Mouse (Mus musculus): Measurements from ENCODE around the gene Map2k2. TPM values are rescaled to one million over a fixed set of nuclear protein-coding genes. Genes with fewer than 3 reads are reported as not detected.

Gene Map2k2
- total and polyA plus RNA-seq, 2 experiments from 2014 or later = 204 to 309 TPM

GRCm38 (mm10) chr10:81080008-81080655, 25.6 kb upstream of the Map2k2 start:
- Histone ChIP-seq H3K4me2 (ENCODE audit: low read depth, low read length) (no peak overlapping the region), H3K27me3 (ENCODE audit: insufficient read depth, low read length) (no peaks in the 10 kb centered on the region), H3K27ac (no peak overlapping the region), H3K4me3 (ENCODE audit: low read length) (no peak overlapping the region), H3K4me1 (ENCODE audit: insufficient read depth, low read length) (no peaks in the 10 kb centered on the region), H3K9me3 (ENCODE audit: low read length) (no peaks in the 10 kb centered on the region), H3K9ac (replicated peaks; ENCODE audit: low read length) (no peak overlapping the region), H3K36me3 (ENCODE audit: insufficient read depth, low read length) (peaks cover 42% of the 10 kb centered on the region)
- ATAC-seq = no peak
- no peak for DNase-seq (ENCODE audit: low spot score)
- TF ChIP-seq CTCF (IDR thresholded peaks at IDR 0.05; ENCODE audit: low read depth) = no peak
- WGBS = 85% methylated on average over 31 of the region's 31 CpGs

- Histone ChIP-seq H3K4me1 (ENCODE audit: insufficient read depth, low read length) (no peaks in the 10 kb centered on the region), H3K27ac (no peak overlapping the region), H3K9me3 (ENCODE audit: low read length) (no peaks in the 10 kb centered on the region), H3K4me3 (ENCODE audit: low read length) (no peak overlapping the region), H3K4me2 (ENCODE audit: low read depth, low read length) (no peak overlapping the region), H3K27me3 (ENCODE audit: insufficient read depth, low read length) (no peaks in the 10 kb centered on the region), H3K9ac (replicated peaks; ENCODE audit: low read length) (no peak overlapping the region), H3K36me3 (ENCODE audit: insufficient read depth, low read length) (peaks cover 36% of the 10 kb centered on the region)
- peak; percentile 79 for DNase-seq (ENCODE audit: low spot score)
- WGBS = 82% methylated on average over 7 of the region's 7 CpGs
- ATAC-seq = peak; percentile 46; the same call in 1 of the 2 replicates
- TF ChIP-seq CTCF (IDR thresholded peaks at IDR 0.05; ENCODE audit: low read depth) = peak; percentile 85
These were observed 23.4 kb upstream of the Map2k2 start for GRCm38 (mm10) chr10:81082168-81082960.

- Histone ChIP-seq H3K27ac (no peak overlapping the region), H3K4me1 (ENCODE audit: insufficient read depth, low read length) (0 out of 2 replicates have a peak, but pooled peaks cover 3% of the 10 kb centered on the region), H3K9me3 (ENCODE audit: low read length) (no peaks in the 10 kb centered on the region), H3K27me3 (ENCODE audit: insufficient read depth, low read length) (no peaks in the 10 kb centered on the region), H3K9ac (replicated peaks; ENCODE audit: low read length) (no peak overlapping the region), H3K36me3 (ENCODE audit: insufficient read depth, low read length) (peaks cover 2% of the 10 kb centered on the region; the same call in 1 of the 2 replicates), H3K4me3 (ENCODE audit: low read length) (no peak overlapping the region), H3K4me2 (ENCODE audit: low read depth, low read length) (no peak overlapping the region)
- DNase-seq (ENCODE audit: low spot score) (no peak), ATAC-seq (no peak)
- 50% methylated on average over 2 of the region's 2 CpGs for WGBS
- peak; percentile 42; the same call in 1 of the 2 replicates for TF ChIP-seq CTCF (IDR thresholded peaks at IDR 0.05; ENCODE audit: low read depth)
These were observed 18.7 kb upstream of the Map2k2 start for GRCm38 (mm10) chr10:81087021-81087420.

GRCm38 (mm10) chr10:81089216-81089615, 16.5 kb upstream of the Map2k2 start:
- no peaks in the 10 kb centered on the region for H3K9me3 ChIP-seq (ENCODE audit: low read length)
- no peak overlapping the region for H3K4me3 ChIP-seq (ENCODE audit: low read length)
- peak; percentile 75 for DNase-seq (ENCODE audit: low spot score)
- 0 out of 2 replicates have a peak, but pooled peaks cover 3% of the 10 kb centered on the region for H3K4me1 ChIP-seq (ENCODE audit: insufficient read depth, low read length)
- H3K27ac ChIP-seq = no peak overlapping the region
- ATAC-seq = peak; percentile 53
- H3K36me3 ChIP-seq (ENCODE audit: insufficient read depth, low read length) = no peaks in the 10 kb centered on the region
- no peak for TF ChIP-seq CTCF (IDR thresholded peaks at IDR 0.05; ENCODE audit: low read depth)
- 40% methylated on average over 2 of the region's 2 CpGs for WGBS
- no peak overlapping the region for H3K9ac ChIP-seq (replicated peaks; ENCODE audit: low read length)
- H3K4me2 ChIP-seq (ENCODE audit: low read depth, low read length) = no peak overlapping the region
- no peaks in the 10 kb centered on the region for H3K27me3 ChIP-seq (ENCODE audit: insufficient read depth, low read length)

- Histone ChIP-seq H3K4me3 (ENCODE audit: low read length) (no peak overlapping the region), H3K4me2 (ENCODE audit: low read depth, low read length) (no peak overlapping the region), H3K4me1 (ENCODE audit: insufficient read depth, low read length) (0 out of 2 replicates have a peak, but pooled peaks cover 3% of the 10 kb centered on the region), H3K27ac (no peak overlapping the region), H3K27me3 (ENCODE audit: insufficient read depth, low read length) (no peaks in the 10 kb centered on the region), H3K9ac (replicated peaks; ENCODE audit: low read length) (no peak overlapping the region), H3K36me3 (ENCODE audit: insufficient read depth, low read length) (no peaks in the 10 kb centered on the region), H3K9me3 (ENCODE audit: low read length) (no peaks in the 10 kb centered on the region)
- no peak for ATAC-seq
- no peak for DNase-seq (ENCODE audit: low spot score)
- WGBS = 75% methylated on average over 7 of the region's 7 CpGs
- TF ChIP-seq CTCF (IDR thresholded peaks at IDR 0.05; ENCODE audit: low read depth) = no peak
These were observed 15.1 kb upstream of the Map2k2 start for GRCm38 (mm10) chr10:81090621-81091020.

GRCm38 (mm10) chr10:81092465-81093250, 13.1 kb upstream of the Map2k2 start:
- Histone ChIP-seq H3K4me3 (ENCODE audit: low read length) (no peak overlapping the region), H3K27me3 (ENCODE audit: insufficient read depth, low read length) (no peaks in the 10 kb centered on the region), H3K4me2 (ENCODE audit: low read depth, low read length) (no peak overlapping the region), H3K27ac (no peak overlapping the region), H3K36me3 (ENCODE audit: insufficient read depth, low read length) (no peaks in the 10 kb centered on the region), H3K9ac (replicated peaks; ENCODE audit: low read length) (no peak overlapping the region), H3K4me1 (ENCODE audit: insufficient read depth, low read length) (0 out of 2 replicates have a peak, but pooled peaks cover 3% of the 10 kb centered on the region), H3K9me3 (ENCODE audit: low read length) (no peaks in the 10 kb centered on the region)
- DNase-seq (ENCODE audit: low spot score) (no peak), ATAC-seq (no peak)
- 64% methylated on average over 22 of the region's 22 CpGs for WGBS
- TF ChIP-seq CTCF (IDR thresholded peaks at IDR 0.05; ENCODE audit: low read depth) = no peak

Data from hindbrain, postnatal 0 days (tissue).